Mouse (Mus musculus) lung, postnatal 0 days (tissue): ENCODE results near the gene Spg21. TPM values are rescaled to one million over a fixed set of nuclear protein-coding genes. Genes with fewer than 3 reads are reported as not detected.
A peak's percentile ranks its signal among the peaks of the same experiment; 100 is the strongest.

ENCODE experiments used
- ATAC-seq: fragments of 200-750 bp; cut with Nextera tagmentation; 2 replicates; pipeline ENCODE4 v1.8.0; 2017; ENCODE audit warnings: moderate library complexity
- DNase-seq: peaks from one replicate; pipeline ENCODE4 v3.0.0-alpha.2; 2016; ENCODE audit warnings: low spot score
- H3K27ac ChIP-seq: fragments of 300-500 bp; sonication (generic); 2 replicates; pipeline ENCODE4 v1.5.1; 2014; ENCODE audit warnings: antibody characterized with exemption, mild to moderate bottlenecking, low read length, mixed read lengths
- H3K27me3 ChIP-seq: fragments of 300-500 bp; sonication (generic); replicated peaks from 2 replicates; pipeline ENCODE4 v1.6.1; 2014; ENCODE audit warnings: low read length, mixed read lengths; ENCODE audit not compliant: insufficient read depth
- H3K36me3 ChIP-seq: fragments of 300-500 bp; sonication (generic); 2 replicates; pipeline ENCODE4 v1.6.1; 2014; ENCODE audit warnings: low read length, mixed read lengths; ENCODE audit not compliant: insufficient read depth
- H3K4me1 ChIP-seq: fragments of 300-500 bp; sonication (generic); 2 replicates; pipeline ENCODE4 v1.6.1; 2014; ENCODE audit warnings: antibody characterized with exemption, low read depth, low read length, mixed read lengths; ENCODE audit not compliant: insufficient read depth
- H3K4me2 ChIP-seq: fragments of 300-500 bp; sonication (generic); replicated peaks from 2 replicates; pipeline ENCODE4 v1.6.1; 2014; ENCODE audit warnings: low read depth, mild to moderate bottlenecking, low read length, moderate library complexity, mixed read lengths
- H3K4me3 ChIP-seq: fragments of 300-500 bp; sonication (generic); 2 replicates; pipeline ENCODE4 v1.5.1; 2014; ENCODE audit warnings: low read depth, low read length
- H3K9ac ChIP-seq: fragments of 300-500 bp; sonication (generic); replicated peaks from 2 replicates; pipeline ENCODE4 v1.6.1; 2014; ENCODE audit warnings: low read depth, mild to moderate bottlenecking
- H3K9me3 ChIP-seq: fragments of 300-500 bp; sonication (generic); 2 replicates; pipeline ENCODE4 v1.6.1; 2016; ENCODE audit warnings: low read length, mixed read lengths
- CTCF ChIP-seq: IDR thresholded peaks from 2 replicates; pipeline ENCODE4 v1.5.1; 2016; ENCODE audit warnings: antibody characterized with exemption, mild to moderate bottlenecking
- EP300 ChIP-seq: IDR thresholded peaks from 2 replicates; pipeline ENCODE4 v1.6.1; 2016; ENCODE audit warnings: antibody characterized with exemption, mild to moderate bottlenecking, control low read depth
- WGBS: fragments of 180-500 bp; shearing (Covaris S2); extraction: QIAGEN DNeasy Blood & Tissue Kit; methylation state at CpG from one replicate; pipeline ENCODE4 v1.1.7; 2014; 5-methylcytosine and 5-hydroxymethylcytosine counted together
- polyA plus RNA-seq: library from polyadenylated mRNA; unstranded; fragments of >200 nt; fragmentation: Nextera tagmentation; extraction: Ambion mirVana; gene quantifications from 2 replicates; pipeline ENCODE4 v1.2.1, GENCODE M21; 2015

The Spg21 gene
- polyA plus RNA-seq, 1 experiment from 2014 or later, result 94.0 TPM

DNA sequence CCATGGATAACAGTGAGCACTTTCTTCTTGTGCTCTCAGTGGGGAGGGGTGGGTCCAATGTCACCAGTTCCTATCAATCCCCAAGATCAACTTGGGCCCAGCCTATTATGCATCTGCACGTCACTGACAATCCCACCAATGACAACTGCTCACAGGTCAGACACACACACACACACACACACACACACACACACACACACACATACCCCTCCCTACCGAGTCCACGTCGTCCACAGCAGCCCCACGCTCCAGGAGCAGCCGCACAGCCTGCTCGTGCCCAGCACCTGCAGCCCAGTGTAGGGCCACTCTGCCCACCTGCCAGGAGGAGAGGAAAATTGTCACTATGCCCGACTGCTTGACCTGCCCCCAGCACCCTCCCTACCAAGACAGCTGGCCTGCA, 53.7 kb downstream of the Spg21 start:
- Histone ChIP-seq H3K9ac (no peak overlapping the region), H3K9me3 (no peaks in the 10 kb centered on the region), H3K4me3 (no peak overlapping the region), H3K36me3 (no peaks in the 10 kb centered on the region), H3K4me2 (no peak overlapping the region), H3K27ac (no peak overlapping the region), H3K4me1 (no peaks in the 10 kb centered on the region), H3K27me3 (no peaks in the 10 kb centered on the region; the same call in 1 of the 2 replicates)
- no peak for ATAC-seq
- WGBS, result 68% methylated on average over 8 of the region's 8 CpGs
- DNase-seq, result no peak
- TF ChIP-seq EP300, result no peak
- no peak for TF ChIP-seq CTCF

- DNase-seq (no peak), ATAC-seq (no peak)
- Histone ChIP-seq H3K27ac (no peak overlapping the region), H3K9me3 (no peaks in the 10 kb centered on the region), H3K4me1 (no peaks in the 10 kb centered on the region), H3K27me3 (no peaks in the 10 kb centered on the region; the same call in 1 of the 2 replicates), H3K4me3 (no peak overlapping the region), H3K9ac (no peak overlapping the region), H3K4me2 (no peak overlapping the region), H3K36me3 (no peaks in the 10 kb centered on the region)
- TF ChIP-seq EP300, result no peak
- no peak for TF ChIP-seq CTCF
- 61% methylated on average over 3 of the region's 3 CpGs for WGBS
Measured at GRCm38 (mm10) chr9:65514851-65515261, 54.1 kb downstream of the Spg21 start.

DNA sequence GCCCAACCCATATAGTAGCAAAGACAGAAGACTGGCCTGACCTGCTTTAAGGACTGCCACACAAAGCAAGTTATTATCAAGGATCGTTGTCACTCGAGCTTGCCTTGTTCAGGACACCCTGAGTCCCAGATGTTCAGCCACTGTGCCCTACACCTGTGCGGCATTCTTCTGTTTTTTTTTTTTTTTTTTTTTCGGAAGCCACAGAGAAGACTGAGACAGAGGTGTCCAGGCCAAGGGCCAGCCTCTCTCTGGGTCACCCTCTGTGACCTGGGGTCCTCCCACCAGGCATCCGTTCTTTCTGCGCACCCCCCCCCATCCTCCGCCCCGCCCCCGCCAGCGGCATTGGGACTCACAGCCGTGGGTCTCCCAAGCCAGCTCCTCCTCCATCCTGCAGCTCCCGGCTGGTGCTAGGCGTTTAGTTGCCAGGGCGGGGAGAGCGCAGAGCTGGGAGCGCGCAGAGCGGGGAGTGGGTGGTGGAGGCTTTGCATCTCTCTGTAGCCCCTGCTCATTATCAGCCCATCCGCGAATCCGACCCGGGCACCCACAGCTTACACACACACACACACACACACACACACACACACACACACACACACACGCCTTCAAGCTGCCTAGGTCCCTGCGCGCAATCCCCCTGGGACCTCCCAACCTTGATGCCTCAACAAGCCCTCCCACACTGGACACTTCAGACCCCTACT, 59.2 kb downstream of the Spg21 start, which contains the start of gene Ankdd1a:
TSS of gene Ankdd1a (minus strand) at position 387 of the 698 bp plus-strand sequence.
- Histone ChIP-seq H3K9ac (no peak within 1 kb of the TSS), H3K27me3 (no peaks in the 10 kb centered on the region; the same call in 1 of the 2 replicates), H3K4me1 (no peaks in the 10 kb centered on the region), H3K9me3 (no peaks in the 10 kb centered on the region), H3K36me3 (no peaks in the 10 kb centered on the region), H3K27ac (no peak within 1 kb of the TSS), H3K4me2 (peak within 1 kb of the TSS; percentile 18; the same call in 1 of the 2 replicates), H3K4me3 (no peak within 1 kb of the TSS)
- TF ChIP-seq CTCF (no peak), EP300 (no peak)
- ATAC-seq (peak; percentile 24; the same call in 1 of the 2 replicates), DNase-seq (no peak)
- 8% methylated on average over 23 of the region's 25 CpGs for WGBS

- TF ChIP-seq CTCF (no peak), EP300 (no peak)
- H3K9me3 ChIP-seq, result no peaks in the 10 kb centered on the region
- no peak overlapping the region for H3K4me3 ChIP-seq
- 0 out of 2 replicates have a peak overlapping the region, but pooled peaks have one; percentile 18 for H3K4me2 ChIP-seq
- H3K9ac ChIP-seq, result no peak overlapping the region
- DNase-seq (no peak), ATAC-seq (no peak)
- H3K27me3 ChIP-seq, result no peaks in the 10 kb centered on the region; the same call in 1 of the 2 replicates
- WGBS, result 17% methylated on average over 11 of the region's 11 CpGs
- no peaks in the 10 kb centered on the region for H3K4me1 ChIP-seq
- H3K27ac ChIP-seq, result no peak overlapping the region
- no peaks in the 10 kb centered on the region for H3K36me3 ChIP-seq
Measured at GRCm38 (mm10) chr9:65520505-65520876, 59.7 kb downstream of the Spg21 start.

DNA sequence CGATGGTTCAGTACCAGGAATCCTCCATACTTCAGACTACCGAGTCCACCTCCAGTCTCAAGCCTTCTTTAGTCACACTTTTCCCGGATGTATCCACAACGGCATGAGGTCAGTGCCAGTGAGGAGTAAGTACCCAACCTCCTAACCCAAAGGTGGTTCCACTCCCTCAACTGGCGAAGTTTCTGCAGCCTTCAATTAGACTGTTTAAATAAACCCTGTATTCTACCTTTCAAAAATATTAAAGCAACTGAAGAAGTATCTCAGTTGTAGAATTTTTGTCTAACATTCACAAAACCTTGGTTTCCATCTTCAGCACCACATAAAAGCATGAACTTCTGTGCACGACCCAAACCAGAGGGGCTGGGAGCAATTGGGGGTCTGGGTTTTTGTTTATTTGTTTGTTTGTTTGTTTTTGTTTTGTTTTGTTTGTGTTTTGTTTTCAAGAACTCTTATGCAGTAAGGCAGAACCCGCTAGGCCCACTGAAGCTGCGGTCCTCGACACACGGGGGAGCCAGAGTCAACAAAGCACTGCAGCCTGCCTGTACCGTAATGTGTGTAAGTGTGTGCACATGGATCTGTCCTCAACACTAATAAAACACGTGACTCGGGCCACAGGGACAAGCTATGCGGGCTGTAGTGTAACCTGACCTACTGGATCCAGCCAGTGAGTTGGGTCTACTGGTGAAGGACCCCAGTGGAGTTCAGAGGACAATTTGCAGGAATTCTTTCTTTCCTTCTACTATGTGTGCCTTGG, 63.0 kb downstream of the Spg21 start:
- Histone ChIP-seq H3K9ac (no peak overlapping the region), H3K4me2 (no peak overlapping the region), H3K4me1 (no peaks in the 10 kb centered on the region), H3K27ac (no peak overlapping the region), H3K4me3 (no peak overlapping the region), H3K9me3 (no peaks in the 10 kb centered on the region), H3K36me3 (no peaks in the 10 kb centered on the region), H3K27me3 (no peaks in the 10 kb centered on the region)
- ATAC-seq (peak; percentile 91), DNase-seq (peak; percentile 91)
- WGBS, result 20% methylated on average over 14 of the region's 14 CpGs
- TF ChIP-seq CTCF, result peak; percentile 97
- no peak for TF ChIP-seq EP300

GRCm38 (mm10) chr9:65525445-65526195, 64.9 kb downstream of the Spg21 start:
- ATAC-seq, result no peak
- WGBS, result 71% methylated on average over 10 of the region's 10 CpGs
- no peak overlapping the region for H3K9ac ChIP-seq

More at GRCm38 (mm10) chr9:65525445-65526195, 64.9 kb downstream of the Spg21 start:
- Histone ChIP-seq H3K9me3 (no peaks in the 10 kb centered on the region), H3K4me1 (no peaks in the 10 kb centered on the region), H3K27me3 (no peaks in the 10 kb centered on the region), H3K4me2 (no peak overlapping the region), H3K4me3 (no peak overlapping the region), H3K27ac (no peak overlapping the region), H3K36me3 (no peaks in the 10 kb centered on the region)
- DNase-seq, result no peak
- no peak for TF ChIP-seq CTCF
- TF ChIP-seq EP300, result no peak
